In the genomic region with DNA sequence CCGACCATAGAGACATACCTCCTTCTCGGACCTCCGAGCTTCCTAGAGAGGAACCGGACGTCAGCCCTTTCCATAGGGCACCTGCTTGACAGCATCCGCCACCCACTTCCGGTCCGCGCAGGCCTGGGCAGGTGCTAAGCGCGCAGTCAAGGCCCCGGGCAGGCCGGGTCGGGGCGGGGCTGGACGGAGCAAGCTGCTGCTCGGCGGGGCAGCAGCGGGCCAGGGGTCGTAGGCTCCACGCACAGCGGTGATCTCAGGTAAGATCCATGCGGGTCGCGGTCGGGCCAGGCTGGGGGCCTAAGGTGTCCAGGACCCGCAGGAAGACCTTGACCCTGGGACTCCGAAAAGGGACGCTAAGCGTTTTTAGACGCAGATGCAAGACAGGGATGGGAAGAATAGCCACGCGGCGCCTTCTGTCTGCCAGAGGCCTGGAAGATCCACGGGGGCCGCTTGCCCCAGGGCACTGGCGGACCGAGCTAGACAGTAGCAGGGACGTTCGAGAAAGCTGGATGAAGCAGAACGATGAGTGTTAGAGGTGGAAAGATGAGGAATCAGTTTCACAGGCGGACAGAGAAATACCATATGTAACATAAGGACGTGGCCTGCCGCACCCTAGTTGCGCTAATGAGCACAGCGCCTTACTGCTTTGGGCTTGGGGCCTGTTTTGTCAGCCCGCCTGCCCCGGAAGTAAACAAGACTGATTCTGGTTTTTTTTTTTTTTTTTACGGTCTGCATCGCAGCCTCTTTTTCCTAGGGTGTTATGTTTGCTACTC, we compare ENCODE assay signal across 8 mouse cellular contexts. TPM values are rescaled to one million over a fixed set of nuclear protein-coding genes. Genes with fewer than 3 reads are reported as not detected.
DNase-seq lines count a peak whose midpoint lies in the region; ATAC-seq and TF ChIP-seq lines count a peak whose summit lies in the region.

Gene Zscan25 (plus strand): TSS at position 130 of the 773 bp plus-strand sequence.

- peaks cover 28% of the 10 kb centered on the region for H3K79me2 ChIP-seq in MEL (ENCODE audit: control insufficient read depth, insufficient read depth, low read length, poor library complexity)

- WGBS in cerebellum, adult 2 months = under 1% methylated on average over 50 of the region's 50 CpGs
- WGBS in forebrain, postnatal 0 days = under 1% methylated on average over 50 of the region's 50 CpGs
- WGBS in lung, embryonic 15.5 days = under 1% methylated on average over 50 of the region's 50 CpGs

- DNase-seq in MEL (ENCODE audit: low read depth, low spot score) = peak; percentile 96
- DNase-seq in cerebellum, adult 2 months = peak; percentile 94 to 95
- DNase-seq in forebrain, postnatal 0 days = peak; percentile 92
- peak; percentile 92 for DNase-seq in heart, postnatal 4 days
- DNase-seq in layer of hippocampus, adult 8-10 months (ENCODE audit: low spot score in 2 of 2) = peak; percentile 88 to 90
- peak; percentile 87 for DNase-seq in ovary, adult 18-20 months (ENCODE audit: low spot score)
- peak; percentile 88 for DNase-seq in thymus, postnatal 0 days (ENCODE audit: low spot score)

- TF ChIP-seq RAD21 in MEL (IDR thresholded peaks at IDR 0.05; ENCODE audit: low read depth, low read length) = no peak

- H3K4me3 ChIP-seq in MEL (ENCODE audit: control insufficient read depth in 1 of 2, insufficient read depth in 1 of 2, low read depth in 2 of 2, low read length in 2 of 2) = peak within 1 kb of the TSS; percentile 90 to 94
- H3K4me3 ChIP-seq in cerebellum, adult 2 months (replicated peaks; ENCODE audit: insufficient read depth, low read depth, low read length) = peak within 1 kb of the TSS; percentile 68
- peak within 1 kb of the TSS; percentile 66 for H3K4me3 ChIP-seq in forebrain, postnatal 0 days (ENCODE audit: low read depth, low read length)
- H3K4me3 ChIP-seq in lung, embryonic 15.5 days = peak within 1 kb of the TSS; percentile 89

- peak; percentile 99 for ATAC-seq in forebrain, postnatal 0 days
- ATAC-seq in lung, embryonic 15.5 days (ENCODE audit: borderline replicate concordance, extremely low read depth, low FRiP score, low TSS enrichment) = peak; percentile 99

- no peak for TF ChIP-seq CTCF in MEL (IDR thresholded peaks at IDR 0.05 in 2 of 3, conservative IDR thresholded peaks at IDR 0.05 in 1 of 3; ENCODE audit: control insufficient read depth in 1 of 3, insufficient read depth in 1 of 3, low read depth in 2 of 3, low read length in 3 of 3, poor library complexity in 1 of 3, severe bottlenecking in 1 of 3)
- TF ChIP-seq CTCF in cerebellum, adult 2 months (IDR thresholded peaks at IDR 0.05; ENCODE audit: borderline replicate concordance, insufficient read depth, low read depth, low read length) = no peak
- no peak for TF ChIP-seq CTCF in forebrain, postnatal 0 days (IDR thresholded peaks at IDR 0.05; ENCODE audit: low read depth)

- TF ChIP-seq EP300 in MEL (IDR thresholded peaks at IDR 0.05; ENCODE audit: low read depth in 1 of 2, low read length in 2 of 2) = no peak

- peaks cover 5 to 6% of the 10 kb centered on the region in 2 experiments for H3K36me3 ChIP-seq in MEL (ENCODE audit: control insufficient read depth in 1 of 2, insufficient read depth in 2 of 2, low read length in 2 of 2)
- peaks cover 19% of the 10 kb centered on the region for H3K36me3 ChIP-seq in forebrain, postnatal 0 days (ENCODE audit: insufficient read depth)
- H3K36me3 ChIP-seq in lung, embryonic 15.5 days = peaks cover 24% of the 10 kb centered on the region

- no peaks in the 10 kb centered on the region for H3K9me3 ChIP-seq in MEL (replicated peaks; ENCODE audit: insufficient read depth, low read length)
- H3K9me3 ChIP-seq in forebrain, postnatal 0 days (ENCODE audit: low read length) = no peaks in the 10 kb centered on the region
- H3K9me3 ChIP-seq in lung, embryonic 15.5 days = no peaks in the 10 kb centered on the region

- no peaks in the 10 kb centered on the region for H3K27me3 ChIP-seq in MEL (ENCODE audit: control insufficient read depth in 1 of 2, insufficient read depth in 2 of 2, low read length in 2 of 2)
- H3K27me3 ChIP-seq in cerebellum, adult 2 months (ENCODE audit: control insufficient read depth, insufficient read depth, low read length) = no peaks in the 10 kb centered on the region
- H3K27me3 ChIP-seq in forebrain, postnatal 0 days (ENCODE audit: insufficient read depth, low read length) = no peaks in the 10 kb centered on the region
- no peaks in the 10 kb centered on the region for H3K27me3 ChIP-seq in lung, embryonic 15.5 days

- peak; percentile 76 to 77; a peak in 3 of 4 replicates for TF ChIP-seq POLR2A in MEL (IDR thresholded peaks at IDR 0.05; ENCODE audit: control insufficient read depth in 1 of 2, insufficient read depth in 1 of 2, low read depth in 1 of 2, low read length in 2 of 2, poor library complexity in 1 of 2)
- TF ChIP-seq POLR2A in cerebellum, adult 2 months (IDR thresholded peaks at IDR 0.05; ENCODE audit: borderline replicate concordance, insufficient read depth, low read length) = peak; percentile 66; the same call in 1 of the 2 replicates

- H3K9ac ChIP-seq in MEL (ENCODE audit: control insufficient read depth, low read depth, low read length, poor library complexity, severe bottlenecking) = peak within 1 kb of the TSS; percentile 97
- H3K9ac ChIP-seq in forebrain, postnatal 0 days = peak within 1 kb of the TSS; percentile 85
- H3K9ac ChIP-seq in lung, embryonic 15.5 days = peak within 1 kb of the TSS; percentile 83

- peak within 1 kb of the TSS; percentile 74 for H3K4me2 ChIP-seq in forebrain, postnatal 0 days (ENCODE audit: low read depth)
- H3K4me2 ChIP-seq in lung, embryonic 15.5 days = peak within 1 kb of the TSS; percentile 63

- H3K4me1 ChIP-seq in MEL (ENCODE audit: control insufficient read depth in 1 of 2, insufficient read depth in 2 of 2, low read length in 2 of 2) = peaks cover 0 to 2% of the 10 kb centered on the region in 2 experiments; a peak in 3 of 4 replicates
- peaks cover 4% of the 10 kb centered on the region for H3K4me1 ChIP-seq in cerebellum, adult 2 months (ENCODE audit: control insufficient read depth, insufficient read depth, low read length)
- 0 out of 2 replicates have a peak, but pooled peaks cover 8% of the 10 kb centered on the region for H3K4me1 ChIP-seq in forebrain, postnatal 0 days (ENCODE audit: insufficient read depth)
- 0 out of 2 replicates have a peak, but pooled peaks cover 4% of the 10 kb centered on the region for H3K4me1 ChIP-seq in lung, embryonic 15.5 days

- H3K27ac ChIP-seq in MEL (ENCODE audit: control insufficient read depth, low read depth, low read length) = peak within 1 kb of the TSS; percentile 70
- peak within 1 kb of the TSS; percentile 87 for H3K27ac ChIP-seq in cerebellum, adult 2 months (ENCODE audit: insufficient read depth, low read length)
- H3K27ac ChIP-seq in forebrain, postnatal 0 days (ENCODE audit: low read depth, low read length) = peak within 1 kb of the TSS; percentile 80
- H3K27ac ChIP-seq in lung, embryonic 15.5 days = peak within 1 kb of the TSS; percentile 87

TF ChIP-seq in MEL, 35 proteins besides CTCF, POLR2A, EP300 and RAD21 (continues in another document):
- peak; percentile 72; the same call in 1 of the 2 replicates for TF ChIP-seq MAX (IDR thresholded peaks at IDR 0.05; ENCODE audit: low read length)
- TF ChIP-seq GATA1 (IDR thresholded peaks at IDR 0.05; ENCODE audit: low read depth, low read length) = no peak
- TF ChIP-seq ZMIZ1 (IDR thresholded peaks at IDR 0.05; ENCODE audit: low read depth, low read length) = 0 out of 2 replicates have a peak, but pooled peaks have one; percentile 40
- no peak for TF ChIP-seq TAL1 (IDR thresholded peaks at IDR 0.05; ENCODE audit: low read length)
- peak; percentile 58 for TF ChIP-seq TBP (IDR thresholded peaks at IDR 0.05; ENCODE audit: low read depth, low read length)
- TF ChIP-seq MYC (IDR thresholded peaks at IDR 0.05; ENCODE audit: low read depth, low read length) = peak; percentile 40; the same call in 1 of the 2 replicates
- peak; percentile 66 for TF ChIP-seq TCF12 (IDR thresholded peaks at IDR 0.05; ENCODE audit: low read depth, low read length)
- peak; percentile 93 for TF ChIP-seq HCFC1 (IDR thresholded peaks at IDR 0.05; ENCODE audit: low read depth, low read length)
- TF ChIP-seq ETS1 (IDR thresholded peaks at IDR 0.05; ENCODE audit: low read depth, low read length) = 0 out of 2 replicates have a peak, but pooled peaks have one; percentile 22
- no peak for TF ChIP-seq BHLHE40 (IDR thresholded peaks at IDR 0.05; ENCODE audit: borderline replicate concordance, low read depth, low read length)
- no peak for TF ChIP-seq MYB (IDR thresholded peaks at IDR 0.05; ENCODE audit: low read depth, low read length)
- TF ChIP-seq KAT2A (conservative IDR thresholded peaks at IDR 0.05; ENCODE audit: low read depth, low read length) = peak; percentile 69
- TF ChIP-seq MAFK (IDR thresholded peaks at IDR 0.05; ENCODE audit: borderline replicate concordance, low read depth, low read length) = no peak
- TF ChIP-seq MXI1 (IDR thresholded peaks at IDR 0.05; ENCODE audit: low read depth, low read length) = peak; percentile 65
- TF ChIP-seq SIN3A (IDR thresholded peaks at IDR 0.05; ENCODE audit: low read length) = peak; percentile 83; the same call in 1 of the 2 replicates
- TF ChIP-seq UBTF (IDR thresholded peaks at IDR 0.05; ENCODE audit: borderline replicate concordance, insufficient read depth, low read depth, low read length) = no peak
- TF ChIP-seq MAZ (IDR thresholded peaks at IDR 0.05; ENCODE audit: low read depth, low read length) = peak; percentile 79; the same call in 1 of the 2 replicates
- peak; percentile 86 for TF ChIP-seq ELF1 (IDR thresholded peaks at IDR 0.05; ENCODE audit: low read depth, low read length)
- TF ChIP-seq NELFE (IDR thresholded peaks at IDR 0.05; ENCODE audit: low read depth, low read length) = peak; percentile 79
- peak; percentile 82; the same call in 1 of the 2 replicates for TF ChIP-seq POLR2AphosphoS2 (IDR thresholded peaks at IDR 0.05; ENCODE audit: low read length)
- TF ChIP-seq NRF1 (IDR thresholded peaks at IDR 0.05; ENCODE audit: insufficient read depth, low read depth, low read length, poor library complexity, severe bottlenecking) = peak; percentile 50; the same call in 1 of the 2 replicates

RNA-seq across cellular contexts. Expression of gene Zscan25, which starts in this region (rescaled TPM):
- 13.9 and 15.1 TPM in 2 replicates for total RNA-seq in MEL (2012; rRNA removed)
- polyA plus RNA-seq in MEL (2012; ENCODE audit: insufficient read depth in 1 of 2, insufficient read length in 2 of 2, low read depth in 1 of 2, low replicate concordance in 2 of 2, missing spikeins in 1 of 2) = 10 to 100 TPM in 1 of 2 experiments, not detected in 1; 26.5 TPM
- 17.7 and 20.5 TPM in 2 replicates for polyA plus RNA-seq in cerebellum, adult 2 months (2012; rRNA removed)
- total RNA-seq in forebrain, postnatal 0 days (2014; rRNA removed) = 20.9 and 27.4 TPM in 2 replicates
- 0.48 and 0.65 TPM in 2 replicates for polyA plus RNA-seq in forebrain, postnatal 0 days (2015; fragmentation: Nextera tagmentation; extraction: Ambion mirVana)
- total RNA-seq in heart, postnatal 4 days (2021) = 10 to 100 TPM; 15.4 to 15.9 TPM
- total RNA-seq in layer of hippocampus, adult 8-10 months (2022) = 10 to 100 TPM; 18.2 to 25.7 (median 22.3) TPM
- 0.47 and 0.58 TPM in 2 replicates for polyA plus RNA-seq in lung, embryonic 15.5 days (2015; fragmentation: Nextera tagmentation; extraction: Ambion mirVana)
- polyA plus RNA-seq in thymus, postnatal 0 days (2015; fragmentation: Nextera tagmentation; extraction: Ambion mirVana) = 0.56 and 0.63 TPM in 2 replicates

Comparison
In these comparisons a context has a peak if more than half of its experiments do, and no peak if none do; other contexts are left out.
1. Peak in every context shown above with its lines: DNase-seq, ATAC-seq, H3K4me3 ChIP-seq and H3K27ac ChIP-seq.
2. Peak in ATAC-seq, H3K4me3 ChIP-seq, H3K27ac ChIP-seq, H3K9ac ChIP-seq and H3K4me2 ChIP-seq in lung, embryonic 15.5 days; RNA of the gene not detected or under 1 TPM.
3. Peak in DNase-seq in thymus, postnatal 0 days; RNA of the gene not detected or under 1 TPM.